Mouse (Mus musculus) lung, postnatal 0 days (tissue): Measurements from ENCODE around the gene Vgll4.

Experiments
- CTCF ChIP-seq: IDR thresholded peaks from 2 replicates; pipeline ENCODE4 v1.5.1; 2016; ENCODE audit warnings: antibody characterized with exemption, mild to moderate bottlenecking
- EP300 ChIP-seq: IDR thresholded peaks from 2 replicates; pipeline ENCODE4 v1.6.1; 2016; ENCODE audit warnings: antibody characterized with exemption, mild to moderate bottlenecking, control low read depth

DNA sequence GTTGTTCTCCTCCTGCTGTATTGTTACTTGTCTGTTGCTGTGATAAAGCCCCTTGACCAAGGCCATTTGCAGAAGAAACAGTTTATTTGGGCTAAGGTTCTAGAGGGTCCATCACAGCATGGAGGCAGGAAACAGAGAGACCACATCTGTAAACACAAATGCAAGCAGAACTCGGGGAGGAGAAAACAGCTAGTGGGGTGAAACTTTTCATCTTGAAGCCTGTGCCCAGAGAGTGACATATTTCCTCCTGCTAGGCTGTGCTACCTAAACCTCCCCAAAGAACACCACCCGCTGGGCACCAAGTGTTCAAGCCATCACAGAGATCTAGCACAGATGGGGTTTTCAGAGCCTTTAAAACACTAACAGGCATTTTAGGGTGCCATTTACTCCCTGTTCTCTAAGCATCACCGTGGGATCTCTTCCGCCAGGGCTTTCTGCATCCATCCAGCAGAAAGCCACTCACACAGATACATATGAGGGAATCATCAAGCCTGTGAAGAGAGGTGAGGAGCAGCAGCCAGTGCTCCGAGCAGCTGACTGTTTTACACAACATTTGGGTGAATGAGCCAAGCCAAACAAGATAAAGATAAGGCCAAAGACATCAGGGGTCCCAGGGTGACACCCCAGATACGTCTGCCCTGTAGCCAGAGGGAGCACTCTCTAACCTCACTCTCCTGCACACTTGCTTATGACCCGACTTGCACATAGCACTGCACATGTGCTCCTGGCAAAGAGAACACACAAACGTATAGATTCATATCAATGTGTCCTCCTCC lies 64.4 kb downstream of the Vgll4 start:
- TF ChIP-seq CTCF (no peak), EP300 (no peak)
